Mouse (Mus musculus) embryonic facial prominence, embryonic 11.5 days (tissue): ENCODE measurements around the gene Ncor2. TPM values are rescaled to one million over a fixed set of nuclear protein-coding genes. Genes with fewer than 3 reads are reported as not detected.

Experiments
- ATAC-seq: fragments of 200-750 bp; cut with Nextera tagmentation; replicated peaks from 2 replicates; pipeline ENCODE4 v1.8.0; 2017; ENCODE audit warnings: low read depth; ENCODE audit not compliant: insufficient number of reproducible peaks, low FRiP score, low TSS enrichment
- DNase-seq: peaks from one replicate; pipeline ENCODE4 v3.0.0-alpha.2; 2015; ENCODE audit warnings: low spot score
- H3K27ac ChIP-seq: fragments of 300-500 bp; sonication (generic); replicated peaks from 2 replicates; pipeline ENCODE4 v1.5.1; 2014; ENCODE audit warnings: mild to moderate bottlenecking, low read depth, low read length, control low read depth
- H3K27me3 ChIP-seq: fragments of 300-500 bp; sonication (generic); 2 replicates; pipeline ENCODE4 v1.6.1; 2014; ENCODE audit warnings: mild to moderate bottlenecking, low read length, moderate library complexity, mixed read lengths; ENCODE audit not compliant: control insufficient read depth, insufficient read depth
- H3K36me3 ChIP-seq: fragments of 300-500 bp; sonication (generic); replicated peaks from 2 replicates; pipeline ENCODE4 v1.6.1; 2014; ENCODE audit warnings: low read depth, mild to moderate bottlenecking, low read length, moderate library complexity, mixed read lengths; ENCODE audit not compliant: control insufficient read depth, insufficient read depth
- H3K4me1 ChIP-seq: fragments of 300-500 bp; sonication (generic); 2 replicates; pipeline ENCODE4 v1.6.1; 2014; ENCODE audit warnings: low read length, mixed read lengths; ENCODE audit not compliant: control insufficient read depth, insufficient read depth
- H3K4me2 ChIP-seq: fragments of 300-500 bp; sonication (generic); 2 replicates; pipeline ENCODE4 v1.6.1; 2014; ENCODE audit warnings: low read depth, mild to moderate bottlenecking, control low read depth, low read length, moderate library complexity
- H3K4me3 ChIP-seq: fragments of 300-500 bp; sonication (generic); 2 replicates; pipeline ENCODE4 v1.5.1; 2014; ENCODE audit warnings: low read depth, low read length, control low read depth
- H3K9ac ChIP-seq: fragments of 300-500 bp; sonication (generic); replicated peaks from 2 replicates; pipeline ENCODE4 v1.6.1; 2014; ENCODE audit warnings: mild to moderate bottlenecking, control low read depth, low read length
- H3K9me3 ChIP-seq: fragments of 300-500 bp; sonication (generic); replicated peaks from 2 replicates; pipeline ENCODE4 v1.6.1; 2016; ENCODE audit warnings: mild to moderate bottlenecking, low read length, inconsistent platforms, mixed read lengths; ENCODE audit not compliant: control insufficient read depth
- WGBS: fragments of 180-500 bp; shearing (Covaris S2); extraction: QIAGEN DNeasy Blood & Tissue Kit; methylation state at CpG from one replicate; pipeline ENCODE4 v1.1.7; 2014; 5-methylcytosine and 5-hydroxymethylcytosine counted together
- polyA plus RNA-seq: library from polyadenylated mRNA; unstranded; fragments of >200 nt; fragmentation: Nextera tagmentation; extraction: Ambion mirVana; gene quantifications from 2 replicates; pipeline ENCODE4 v1.2.1, GENCODE M21; 2014

Ncor2 gene
- polyA plus RNA-seq, 1 experiment from 2014 or later, result 12.4 TPM

- peaks cover 21% of the 10 kb centered on the region for H3K4me1 ChIP-seq
- H3K9me3 ChIP-seq, result no peaks in the 10 kb centered on the region
Measured at GRCm38 (mm10) chr5:125143114-125143872, 35.7 kb downstream of the Ncor2 start.

GRCm38 (mm10) chr5:125141916-125142315 lies 37.1 kb downstream of the Ncor2 start:
- H3K9ac ChIP-seq, result no peak overlapping the region
- no peaks in the 10 kb centered on the region for H3K9me3 ChIP-seq
- no peak overlapping the region for H3K4me2 ChIP-seq
- WGBS, result 66% methylated on average over 5 of the region's 5 CpGs
- peak overlapping the region; percentile 90 for H3K27ac ChIP-seq
- H3K36me3 ChIP-seq, result no peaks in the 10 kb centered on the region
- H3K4me3 ChIP-seq, result no peak overlapping the region
- DNase-seq, result no peak
- no peaks in the 10 kb centered on the region for H3K27me3 ChIP-seq
- H3K4me1 ChIP-seq, result peaks cover 23% of the 10 kb centered on the region
- peak; percentile 3; the same call in 1 of the 2 replicates for ATAC-seq

More at GRCm38 (mm10) chr5:125143114-125143872, 35.7 kb downstream of the Ncor2 start:
- Histone ChIP-seq H3K4me2 (no peak overlapping the region), H3K27ac (no peak overlapping the region), H3K27me3 (no peaks in the 10 kb centered on the region), H3K4me3 (no peak overlapping the region), H3K36me3 (no peaks in the 10 kb centered on the region), H3K9ac (no peak overlapping the region)
- DNase-seq (no peak), ATAC-seq (no peak)
- WGBS, result 89% methylated on average over 12 of the region's 12 CpGs

GRCm38 (mm10) chr5:125141525-125141880 lies 37.5 kb downstream of the Ncor2 start:
- 5% methylated on average over 7 of the region's 7 CpGs for WGBS
- DNase-seq (no peak), ATAC-seq (peak; percentile 71)
- peak overlapping the region; percentile 90 for H3K27ac ChIP-seq
- no peaks in the 10 kb centered on the region for H3K9me3 ChIP-seq
- 0 out of 2 replicates have a peak overlapping the region, but pooled peaks have one; percentile 27 for H3K9ac ChIP-seq
- H3K36me3 ChIP-seq, result no peaks in the 10 kb centered on the region
- H3K4me2 ChIP-seq, result peak overlapping the region; percentile 30
- H3K4me3 ChIP-seq, result no peak overlapping the region
- H3K27me3 ChIP-seq, result no peaks in the 10 kb centered on the region
- H3K4me1 ChIP-seq, result peaks cover 23% of the 10 kb centered on the region

- ATAC-seq, result peak; percentile 85
- Histone ChIP-seq H3K4me3 (no peak overlapping the region; the same call in 1 of the 2 replicates), H3K27ac (peak overlapping the region; percentile 90), H3K27me3 (no peaks in the 10 kb centered on the region), H3K4me1 (peaks cover 23% of the 10 kb centered on the region), H3K9ac (peak overlapping the region; percentile 35), H3K36me3 (no peaks in the 10 kb centered on the region), H3K9me3 (no peaks in the 10 kb centered on the region), H3K4me2 (peak overlapping the region; percentile 30)
- DNase-seq, result peak; percentile 94
- 20% methylated on average over 27 of the region's 27 CpGs for WGBS
Measured at GRCm38 (mm10) chr5:125140832-125141524, 38.0 kb downstream of the Ncor2 start.

- ATAC-seq (no peak), DNase-seq (no peak)
- Histone ChIP-seq H3K9me3 (no peaks in the 10 kb centered on the region), H3K4me3 (no peak overlapping the region), H3K27me3 (no peaks in the 10 kb centered on the region), H3K27ac (peak overlapping the region; percentile 90), H3K9ac (peak overlapping the region; percentile 35), H3K4me1 (peaks cover 23% of the 10 kb centered on the region), H3K36me3 (no peaks in the 10 kb centered on the region), H3K4me2 (peak overlapping the region; percentile 26)
- 75% methylated on average over 19 of the region's 19 CpGs for WGBS
Measured at GRCm38 (mm10) chr5:125140151-125140699, 38.8 kb downstream of the Ncor2 start.

- ATAC-seq (no peak), DNase-seq (no peak)
- Histone ChIP-seq H3K9ac (no peak overlapping the region), H3K9me3 (no peaks in the 10 kb centered on the region), H3K4me2 (no peak overlapping the region), H3K27ac (peak overlapping the region; percentile 90; the same call in 1 of the 2 replicates), H3K27me3 (no peaks in the 10 kb centered on the region), H3K4me3 (no peak overlapping the region), H3K36me3 (no peaks in the 10 kb centered on the region), H3K4me1 (peaks cover 28% of the 10 kb centered on the region)
- 87% methylated on average over 5 of the region's 5 CpGs for WGBS
Measured at GRCm38 (mm10) chr5:125139669-125140068, 39.4 kb downstream of the Ncor2 start.

GRCm38 (mm10) chr5:125138841-125139430 lies 40.1 kb downstream of the Ncor2 start:
- Histone ChIP-seq H3K27ac (no peak overlapping the region), H3K9me3 (no peaks in the 10 kb centered on the region), H3K4me1 (peaks cover 34% of the 10 kb centered on the region), H3K36me3 (no peaks in the 10 kb centered on the region), H3K27me3 (no peaks in the 10 kb centered on the region), H3K4me2 (no peak overlapping the region), H3K9ac (no peak overlapping the region), H3K4me3 (no peak overlapping the region)
- ATAC-seq, result no peak
- 90% methylated on average over 13 of the region's 13 CpGs for WGBS
- DNase-seq, result no peak
